In genomic region chr4:138976046-138976445, GRCm38 (mm10) we compare ENCODE assay signal across 23 mouse cellular contexts. TPM values are rescaled to one million over a fixed set of nuclear protein-coding genes. Genes with fewer than 3 reads are reported as not detected.
DNase-seq lines count a peak whose midpoint lies in the region; ATAC-seq and TF ChIP-seq lines count a peak whose summit lies in the region.
"Had no signal": no experiment of that assay in that cellular context is flagged by ENCODE, and none has a peak within 500 bp of the region (broad histone marks: within the 10 kb centered on the region; RNA-seq: fewer than 3 reads in every experiment).

No protein-coding gene starts in this region.

- DNase-seq in adrenal gland, adult (ENCODE audit: inconsistent age in 2 of 2, low spot score in 1 of 2) = peak; percentile 42 to 77
- no peak for DNase-seq in adrenal gland, postnatal 4 days (ENCODE audit: low spot score in 2 of 2)
- peak; percentile 35 for DNase-seq in lung, postnatal 25 days (ENCODE audit: low spot score)
- no peak for DNase-seq in lung, postnatal 10 days
- DNase-seq in limb, embryonic 10.5 days (ENCODE audit: low spot score) = no peak
- DNase-seq: adrenal gland, postnatal 25 days; cerebellum, adult 8-10 months; heart, postnatal 4 days; right cerebral cortex, postnatal 25 days had no signal

- no peak for TF ChIP-seq CTCF in intestine, postnatal 0 days (IDR thresholded peaks at IDR 0.05; ENCODE audit: low read depth)

- H3K4me2 ChIP-seq in intestine, postnatal 0 days (replicated peaks; ENCODE audit: low read depth) = no peak overlapping the region
- H3K4me2 ChIP-seq in intestine, embryonic 16.5 days (ENCODE audit: low read depth, low read length) = no peak overlapping the region
- H3K4me2 ChIP-seq: embryonic facial prominence, embryonic 13.5 days; liver, embryonic 11.5 days; lung, embryonic 15.5 days; neural tube, embryonic 15.5 days had no signal

- H3K9ac ChIP-seq in intestine, postnatal 0 days (ENCODE audit: low read depth, low read length) = 0 out of 2 replicates have a peak overlapping the region, but pooled peaks have one; percentile 11
- no peak overlapping the region for H3K9ac ChIP-seq in intestine, embryonic 16.5 days (ENCODE audit: low read depth, low read length)
- H3K9ac ChIP-seq: embryonic facial prominence, embryonic 13.5 days; lung, embryonic 15.5 days; neural tube, embryonic 15.5 days had no signal

- H3K4me1 ChIP-seq in intestine, postnatal 0 days (replicated peaks; ENCODE audit: control insufficient read depth, insufficient read depth, low read length) = peaks cover 2% of the 10 kb centered on the region; the same call in 1 of the 2 replicates
- peaks cover 8% of the 10 kb centered on the region; the same call in 1 of the 2 replicates for H3K4me1 ChIP-seq in intestine, embryonic 16.5 days (ENCODE audit: control insufficient read depth, insufficient read depth, low read length)
- peaks cover 35% of the 10 kb centered on the region for H3K4me1 ChIP-seq in limb, embryonic 10.5 days

- no peaks in the 10 kb centered on the region for H3K27me3 ChIP-seq in intestine, postnatal 0 days (replicated peaks; ENCODE audit: control insufficient read depth, insufficient read depth, low read length)
- H3K27me3 ChIP-seq in intestine, embryonic 16.5 days (replicated peaks; ENCODE audit: control insufficient read depth, insufficient read depth, low read length) = no peaks in the 10 kb centered on the region
- no peaks in the 10 kb centered on the region for H3K27me3 ChIP-seq in limb, embryonic 10.5 days (ENCODE audit: low read depth, poor library complexity, severe bottlenecking)
- H3K27me3 ChIP-seq: embryonic facial prominence, embryonic 13.5 days; lung, embryonic 15.5 days had no signal

- no peak overlapping the region for H3K27ac ChIP-seq in intestine, postnatal 0 days (ENCODE audit: low read depth, low read length)
- no peak overlapping the region for H3K27ac ChIP-seq in intestine, embryonic 16.5 days (ENCODE audit: low read length)
- no peak overlapping the region for H3K27ac ChIP-seq in limb, embryonic 10.5 days
- H3K27ac ChIP-seq: embryonic facial prominence, embryonic 13.5 days; lung, embryonic 15.5 days; midbrain, embryonic 10.5 days; neural tube, embryonic 15.5 days had no signal

- H3K36me3 ChIP-seq in intestine, postnatal 0 days (ENCODE audit: control insufficient read depth, insufficient read depth) = 0 out of 2 replicates have a peak, but pooled peaks cover 6% of the 10 kb centered on the region
- no peaks in the 10 kb centered on the region for H3K36me3 ChIP-seq in intestine, embryonic 16.5 days (ENCODE audit: control insufficient read depth, insufficient read depth, low read length)
- H3K36me3 ChIP-seq in limb, embryonic 10.5 days = no peaks in the 10 kb centered on the region
- H3K36me3 ChIP-seq: embryonic facial prominence, embryonic 13.5 days; lung, embryonic 15.5 days; midbrain, embryonic 10.5 days; neural tube, embryonic 15.5 days had no signal

- no peaks in the 10 kb centered on the region for H3K9me3 ChIP-seq in intestine, postnatal 0 days (ENCODE audit: control insufficient read depth)
- H3K9me3 ChIP-seq in intestine, embryonic 16.5 days (ENCODE audit: control insufficient read depth, low read length) = no peaks in the 10 kb centered on the region
- H3K9me3 ChIP-seq in limb, embryonic 10.5 days (replicated peaks) = no peaks in the 10 kb centered on the region
- H3K9me3 ChIP-seq: embryonic facial prominence, embryonic 13.5 days; lung, embryonic 15.5 days; midbrain, embryonic 10.5 days; neural tube, embryonic 15.5 days had no signal

- 51% methylated on average over 6 of the region's 6 CpGs for WGBS in intestine, postnatal 0 days
- WGBS in intestine, embryonic 16.5 days = 60% methylated on average over 6 of the region's 6 CpGs
- WGBS in limb, embryonic 10.5 days = 63% methylated on average over 6 of the region's 6 CpGs

- H3K4me3 ChIP-seq in intestine, postnatal 0 days (ENCODE audit: low read depth, low read length) = no peak overlapping the region
- no peak overlapping the region for H3K4me3 ChIP-seq in intestine, embryonic 16.5 days (ENCODE audit: low read length)
- H3K4me3 ChIP-seq in limb, embryonic 10.5 days = no peak overlapping the region
- H3K4me3 ChIP-seq: embryonic facial prominence, embryonic 13.5 days; lung, embryonic 15.5 days; midbrain, embryonic 10.5 days; neural tube, embryonic 15.5 days had no signal

- ATAC-seq in intestine, postnatal 0 days = no peak
- ATAC-seq in intestine, embryonic 16.5 days = no peak
- ATAC-seq in megakaryocyte progenitor cell, adult 5-6 weeks (replicated peaks; ENCODE audit: poor library complexity) = no peak
- ATAC-seq: forebrain, embryonic 16.5 days; hindbrain, embryonic 16.5 days had no signal

RNA-seq across cellular contexts. Expression of gene Tmco4, which starts 3.4 kb away (rescaled TPM):
- total RNA-seq in adrenal gland, postnatal 4 days (2021) = 10 to 100 TPM; 16.4 to 20.8 TPM
- polyA plus RNA-seq in intestine, postnatal 0 days (2015; fragmentation: Nextera tagmentation; extraction: Ambion mirVana) = 11.0 and 12.2 TPM in 2 replicates
- polyA plus RNA-seq in intestine, embryonic 16.5 days (2015; fragmentation: Nextera tagmentation; extraction: Ambion mirVana) = 16.3 and 17.1 TPM in 2 replicates
- 1.4 and 1.9 TPM in 2 replicates for polyA plus RNA-seq in limb, embryonic 10.5 days (2016; fragmentation: Nextera tagmentation; extraction: Ambion mirVana)
- 8.3 and 9.5 TPM in 2 replicates for total RNA-seq in megakaryocyte progenitor cell, adult 5-6 weeks (2015)
- total RNA-seq in megakaryocyte progenitor cell, adult 5-6 weeks (2017) = 19.6 and 26.9 TPM in 2 replicates

RNA-seq across cellular contexts. Expression of gene Rnf186, which starts 9.1 kb away (rescaled TPM):
- total RNA-seq in adrenal gland, postnatal 4 days (2021) = 1 to 10 TPM in 1 of 2 experiments, not detected in 1; 1.2 TPM
- 65.2 and 70.7 TPM in 2 replicates for polyA plus RNA-seq in intestine, postnatal 0 days (2015; fragmentation: Nextera tagmentation; extraction: Ambion mirVana)
- 106 and 121 TPM in 2 replicates for polyA plus RNA-seq in intestine, embryonic 16.5 days (2015; fragmentation: Nextera tagmentation; extraction: Ambion mirVana)
- polyA plus RNA-seq in limb, embryonic 10.5 days (2016; fragmentation: Nextera tagmentation; extraction: Ambion mirVana) = not detected in 2 replicates
- total RNA-seq in megakaryocyte progenitor cell, adult 5-6 weeks (2015) = not detected in 2 replicates
- total RNA-seq in megakaryocyte progenitor cell, adult 5-6 weeks (2017) = not detected in 2 replicates
- total RNA-seq: adrenal gland, postnatal 25 days; heart, postnatal 4 days; layer of hippocampus, postnatal 25 days; left cerebral cortex, postnatal 14 days had no signal
- polyA plus RNA-seq: cortical plate, adult 2 months; embryonic facial prominence, embryonic 13.5 days; forebrain, embryonic 16.5 days; heart, embryonic 14.5 days; hindbrain, embryonic 16.5 days; liver, embryonic 11.5 days; midbrain, embryonic 10.5 days; neural tube, embryonic 15.5 days had no signal

Comparison
In these comparisons a context has a peak if more than half of its experiments do, and no peak if none do; other contexts are left out.
1. DNase-seq: peak in adrenal gland, adult (2 of 2) and lung, postnatal 25 days (single experiment); none in adrenal gland, postnatal 4 days (0 of 2), lung, postnatal 10 days (single experiment) and limb, embryonic 10.5 days (single experiment).
2. RNA of gene Rnf186, which starts 9.1 kb away (polyA plus RNA-seq): 106 to 121 TPM in intestine, embryonic 16.5 days and 65.2 to 70.7 TPM in intestine, postnatal 0 days; not detected in limb, embryonic 10.5 days; every median in the first group is over 10 times any median in the second.